Mouse (Mus musculus) olfactory bulb, adult 2 months (tissue): ENCODE measurements around the gene Amotl2.

Experiments used
- CTCF ChIP-seq: fragments of 200-500 bp; IDR thresholded peaks from 2 replicates; pipeline ENCODE4 v1.5.1; 2012; ENCODE audit warnings: low read depth, mild to moderate bottlenecking, low read length, moderate library complexity; ENCODE audit not compliant: insufficient read depth
- POLR2A ChIP-seq: fragments of 200-500 bp; IDR thresholded peaks from 2 replicates; pipeline ENCODE4 v1.6.1; 2012; ENCODE audit warnings: mild to moderate bottlenecking, low read depth, low read length, moderate library complexity; ENCODE audit not compliant: insufficient read depth

GRCm38 (mm10) chr9:102701042-102701441, 15.4 kb upstream of the Amotl2 start:
- TF ChIP-seq CTCF (no peak), POLR2A (no peak)
